22 mouse cellular contexts compared by ENCODE assay signal in genomic region chr2:143852295-143853275, GRCm38 (mm10). TPM values are rescaled to one million over a fixed set of nuclear protein-coding genes. Genes with fewer than 3 reads are reported as not detected.
A peak's percentile ranks its signal among the peaks of the same experiment; 100 is the strongest.
DNase-seq lines count a peak whose midpoint lies in the region; ATAC-seq and TF ChIP-seq lines count a peak whose summit lies in the region.
"Had no signal": no experiment of that assay in that cellular context is flagged by ENCODE, and none has a peak within 500 bp of the region (broad histone marks: within the 10 kb centered on the region; RNA-seq: fewer than 3 reads in every experiment).

No protein-coding gene starts in this region.

- no peak overlapping the region for H3K4me3 ChIP-seq in forebrain, postnatal 0 days (ENCODE audit: low read depth, low read length)
- H3K4me3 ChIP-seq in forebrain, embryonic 15.5 days: no peak overlapping the region
- H3K4me3 ChIP-seq in lung, embryonic 16.5 days (ENCODE audit: low read length): no peak overlapping the region
- no peak overlapping the region for H3K4me3 ChIP-seq in intestine, embryonic 16.5 days (ENCODE audit: low read length)
- H3K4me3 ChIP-seq in stomach, embryonic 16.5 days (replicated peaks; ENCODE audit: low read length): no peak overlapping the region
- H3K4me3 ChIP-seq: embryonic facial prominence, embryonic 10.5 days; forebrain, embryonic 12.5 days; left cerebral cortex, adult 2 months; limb, embryonic 10.5 days; neural tube, embryonic 12.5 days had no signal

- no peak overlapping the region for H3K9ac ChIP-seq in forebrain, postnatal 0 days
- no peak overlapping the region for H3K9ac ChIP-seq in forebrain, embryonic 15.5 days (replicated peaks)
- H3K9ac ChIP-seq in lung, embryonic 16.5 days (ENCODE audit: low read length): no peak overlapping the region
- H3K9ac ChIP-seq in intestine, embryonic 16.5 days (ENCODE audit: low read depth, low read length): peak overlapping the region; percentile 38; the same call in 1 of the 2 replicates
- no peak overlapping the region for H3K9ac ChIP-seq in stomach, embryonic 16.5 days (ENCODE audit: low read length)
- H3K9ac ChIP-seq: forebrain, embryonic 12.5 days; neural tube, embryonic 12.5 days had no signal

- H3K4me2 ChIP-seq in forebrain, postnatal 0 days (ENCODE audit: low read depth): 0 out of 2 replicates have a peak overlapping the region, but pooled peaks have one; percentile 10
- H3K4me2 ChIP-seq in forebrain, embryonic 15.5 days (replicated peaks): no peak overlapping the region
- H3K4me2 ChIP-seq in lung, embryonic 16.5 days (ENCODE audit: low read depth, low read length): no peak overlapping the region
- H3K4me2 ChIP-seq in intestine, embryonic 16.5 days (ENCODE audit: low read depth, low read length): peak overlapping the region; percentile 11; the same call in 1 of the 2 replicates
- peak overlapping the region; percentile 13; the same call in 1 of the 2 replicates for H3K4me2 ChIP-seq in stomach, embryonic 16.5 days (ENCODE audit: low read depth, low read length)
- H3K4me2 ChIP-seq: forebrain, embryonic 12.5 days; liver, embryonic 11.5 days; midbrain, embryonic 11.5 days; neural tube, embryonic 12.5 days had no signal

- H3K4me1 ChIP-seq in forebrain, postnatal 0 days (ENCODE audit: insufficient read depth): peaks cover 10% of the 10 kb centered on the region; the same call in 1 of the 2 replicates
- peaks cover 12% of the 10 kb centered on the region for H3K4me1 ChIP-seq in forebrain, embryonic 15.5 days
- peaks cover 14% of the 10 kb centered on the region for H3K4me1 ChIP-seq in lung, embryonic 16.5 days (replicated peaks; ENCODE audit: control insufficient read depth, insufficient read depth, low read length)
- H3K4me1 ChIP-seq in intestine, embryonic 16.5 days (ENCODE audit: control insufficient read depth, insufficient read depth, low read length): peaks cover 18% of the 10 kb centered on the region
- H3K4me1 ChIP-seq in stomach, embryonic 16.5 days (ENCODE audit: control insufficient read depth, insufficient read depth, low read length): peaks cover 17% of the 10 kb centered on the region; the same call in 1 of the 2 replicates
- H3K4me1 ChIP-seq: forebrain, embryonic 12.5 days; neural tube, embryonic 12.5 days had no signal

- no peak for TF ChIP-seq CTCF in forebrain, postnatal 0 days (IDR thresholded peaks at IDR 0.05; ENCODE audit: low read depth)

- WGBS in forebrain, postnatal 0 days: 64% methylated on average over 18 of the region's 18 CpGs
- WGBS in forebrain, embryonic 15.5 days: 65% methylated on average over 18 of the region's 18 CpGs
- 29% methylated on average over 18 of the region's 18 CpGs for WGBS in lung, embryonic 16.5 days
- WGBS in intestine, embryonic 16.5 days: 36% methylated on average over 18 of the region's 18 CpGs
- WGBS in stomach, embryonic 16.5 days: 29% methylated on average over 18 of the region's 18 CpGs

- H3K27ac ChIP-seq in forebrain, postnatal 0 days (ENCODE audit: low read depth, low read length): no peak overlapping the region
- no peak overlapping the region for H3K27ac ChIP-seq in forebrain, embryonic 15.5 days (replicated peaks)
- H3K27ac ChIP-seq in lung, embryonic 16.5 days (ENCODE audit: low read length): peak overlapping the region; percentile 72
- peak overlapping the region; percentile 82 for H3K27ac ChIP-seq in intestine, embryonic 16.5 days (ENCODE audit: low read length)
- H3K27ac ChIP-seq in stomach, embryonic 16.5 days (ENCODE audit: low read length): peak overlapping the region; percentile 49
- H3K27ac ChIP-seq: embryonic facial prominence, embryonic 10.5 days; forebrain, embryonic 12.5 days; left cerebral cortex, adult 2 months; limb, embryonic 10.5 days; macrophage; neural tube, embryonic 12.5 days had no signal

- no peaks in the 10 kb centered on the region for H3K36me3 ChIP-seq in forebrain, postnatal 0 days (ENCODE audit: insufficient read depth)
- H3K36me3 ChIP-seq in forebrain, embryonic 15.5 days: no peaks in the 10 kb centered on the region
- no peaks in the 10 kb centered on the region for H3K36me3 ChIP-seq in lung, embryonic 16.5 days (ENCODE audit: control insufficient read depth, insufficient read depth, low read length)
- no peaks in the 10 kb centered on the region for H3K36me3 ChIP-seq in intestine, embryonic 16.5 days (ENCODE audit: control insufficient read depth, insufficient read depth, low read length)
- H3K36me3 ChIP-seq in stomach, embryonic 16.5 days (ENCODE audit: control insufficient read depth, insufficient read depth, low read length): no peaks in the 10 kb centered on the region
- H3K36me3 ChIP-seq: embryonic facial prominence, embryonic 10.5 days; forebrain, embryonic 12.5 days; limb, embryonic 10.5 days; neural tube, embryonic 12.5 days had no signal

- no peak for DNase-seq in forebrain, postnatal 0 days
- DNase-seq in lung, postnatal 4 days: no peak
- DNase-seq in B cell, adult 2 months: no peak
- DNase-seq in urinary bladder, postnatal 14 days (ENCODE audit: low spot score): no peak
- DNase-seq: cerebellum, adult 9-10 months; right cerebral cortex, adult 18-20 months; thymus, adult 2 months had no signal

- no peak for ATAC-seq in forebrain, postnatal 0 days
- no peak for ATAC-seq in forebrain, embryonic 15.5 days (replicated peaks)
- ATAC-seq in lung, embryonic 16.5 days (ENCODE audit: low read depth): peak; percentile 55
- ATAC-seq in intestine, embryonic 16.5 days: peak; percentile 82
- peak; percentile 51; the same call in 1 of the 2 replicates for ATAC-seq in stomach, embryonic 16.5 days (ENCODE audit: insufficient read depth, low FRiP score)
- ATAC-seq: inflammation-experienced regulatory T-cells, adult 6 months had no signal

- no peaks in the 10 kb centered on the region for H3K27me3 ChIP-seq in forebrain, postnatal 0 days (ENCODE audit: insufficient read depth, low read length)
- H3K27me3 ChIP-seq in forebrain, embryonic 15.5 days: no peaks in the 10 kb centered on the region
- H3K27me3 ChIP-seq in lung, embryonic 16.5 days (ENCODE audit: control insufficient read depth, insufficient read depth, low read depth, low read length): no peaks in the 10 kb centered on the region
- no peaks in the 10 kb centered on the region for H3K27me3 ChIP-seq in intestine, embryonic 16.5 days (replicated peaks; ENCODE audit: control insufficient read depth, insufficient read depth, low read length)
- H3K27me3 ChIP-seq in stomach, embryonic 16.5 days (ENCODE audit: control insufficient read depth, insufficient read depth, low read length): no peaks in the 10 kb centered on the region
- H3K27me3 ChIP-seq: CH12.LX; forebrain, embryonic 12.5 days; neural tube, embryonic 12.5 days had no signal

- no peaks in the 10 kb centered on the region for H3K9me3 ChIP-seq in forebrain, postnatal 0 days (ENCODE audit: low read length)
- H3K9me3 ChIP-seq in forebrain, embryonic 15.5 days: no peaks in the 10 kb centered on the region
- no peaks in the 10 kb centered on the region for H3K9me3 ChIP-seq in lung, embryonic 16.5 days (ENCODE audit: control insufficient read depth, low read length)
- no peaks in the 10 kb centered on the region for H3K9me3 ChIP-seq in intestine, embryonic 16.5 days (ENCODE audit: control insufficient read depth, low read length)
- no peaks in the 10 kb centered on the region for H3K9me3 ChIP-seq in stomach, embryonic 16.5 days (replicated peaks; ENCODE audit: control insufficient read depth, low read length)
- H3K9me3 ChIP-seq: embryonic facial prominence, embryonic 10.5 days; forebrain, embryonic 12.5 days; limb, embryonic 10.5 days; neural tube, embryonic 12.5 days had no signal

RNA-seq across cellular contexts. Expression of gene Bfsp1, which starts 10.4 kb away (rescaled TPM):
- total RNA-seq in forebrain, postnatal 0 days (2014; rRNA removed): 2.5 and 3.7 TPM in 2 replicates
- polyA plus RNA-seq in forebrain, postnatal 0 days (2015; fragmentation: Nextera tagmentation; extraction: Ambion mirVana): 1.3 and 1.9 TPM in 2 replicates
- 0.74 and 0.99 TPM in 2 replicates for polyA plus RNA-seq in forebrain, embryonic 15.5 days (2015; fragmentation: Nextera tagmentation; extraction: Ambion mirVana)
- 1.6 and 2.2 TPM in 2 replicates for polyA plus RNA-seq in lung, embryonic 16.5 days (2015; fragmentation: Nextera tagmentation; extraction: Ambion mirVana)
- 5.2 and 5.4 TPM in 2 replicates for polyA plus RNA-seq in intestine, embryonic 16.5 days (2015; fragmentation: Nextera tagmentation; extraction: Ambion mirVana)
- 1.1 and 1.7 TPM in 2 replicates for polyA plus RNA-seq in stomach, embryonic 16.5 days (2015; fragmentation: Nextera tagmentation; extraction: Ambion mirVana)
- total RNA-seq: common myeloid progenitor, adult 5-6 weeks had no signal
- polyA plus RNA-seq: inflammation-experienced regulatory T-cells, adult 6 months had no signal

Comparison
In these comparisons a context has a peak if more than half of its experiments do, and no peak if none do; other contexts are left out.
1. H3K4me2 ChIP-seq: peak in forebrain, postnatal 0 days (single experiment), intestine, embryonic 16.5 days (single experiment) and stomach, embryonic 16.5 days (single experiment); none in forebrain, embryonic 15.5 days (single experiment) and lung, embryonic 16.5 days (single experiment).
2. ATAC-seq: peak in lung, embryonic 16.5 days (single experiment), intestine, embryonic 16.5 days (single experiment) and stomach, embryonic 16.5 days (single experiment); none in forebrain, postnatal 0 days (single experiment) and forebrain, embryonic 15.5 days (single experiment).
3. H3K27ac ChIP-seq: peak in lung, embryonic 16.5 days (single experiment), intestine, embryonic 16.5 days (single experiment) and stomach, embryonic 16.5 days (single experiment); none in forebrain, postnatal 0 days (single experiment) and forebrain, embryonic 15.5 days (single experiment).